Mouse (Mus musculus) hindbrain, embryonic 13.5 days (tissue): ENCODE data around the gene Rad9a. TPM values are rescaled to one million over a fixed set of nuclear protein-coding genes. Genes with fewer than 3 reads are reported as not detected.

Experiments
- ATAC-seq: fragments of 200-750 bp; cut with Nextera tagmentation; 2 replicates; pipeline ENCODE4 v1.8.0; 2017; ENCODE audit warnings: moderate TSS enrichment; ENCODE audit not compliant: low FRiP score
- H3K27ac ChIP-seq: fragments of 300-500 bp; sonication (generic); 2 replicates; pipeline ENCODE4 v1.5.1; 2015; ENCODE audit warnings: inconsistent platforms, mild to moderate bottlenecking, moderate library complexity
- H3K27me3 ChIP-seq: fragments of 300-500 bp; sonication (generic); 2 replicates; pipeline ENCODE4 v1.6.1; 2015; ENCODE audit warnings: mild to moderate bottlenecking, inconsistent platforms
- H3K36me3 ChIP-seq: fragments of 300-500 bp; sonication (generic); 2 replicates; pipeline ENCODE4 v1.6.1; 2015; ENCODE audit warnings: mild to moderate bottlenecking, inconsistent platforms
- H3K4me1 ChIP-seq: fragments of 300-500 bp; sonication (generic); replicated peaks from 2 replicates; pipeline ENCODE4 v1.6.1; 2015; ENCODE audit warnings: inconsistent platforms
- H3K4me2 ChIP-seq: fragments of 300-500 bp; sonication (generic); 2 replicates; pipeline ENCODE4 v1.6.1; 2015; ENCODE audit warnings: inconsistent platforms, mild to moderate bottlenecking, moderate library complexity
- H3K4me3 ChIP-seq: fragments of 300-500 bp; sonication (generic); 2 replicates; pipeline ENCODE4 v1.5.1; 2015; ENCODE audit warnings: mild to moderate bottlenecking, inconsistent platforms
- H3K9ac ChIP-seq: fragments of 300-500 bp; sonication (generic); 2 replicates; pipeline ENCODE4 v1.6.1; 2015; ENCODE audit warnings: mild to moderate bottlenecking, inconsistent platforms
- H3K9me3 ChIP-seq: fragments of 300-500 bp; sonication (generic); 2 replicates; pipeline ENCODE4 v1.6.1; 2016; ENCODE audit warnings: inconsistent platforms
- WGBS: fragments of 180-500 bp; shearing (Covaris S2); methylation state at CpG from one replicate; pipeline ENCODE4 v1.1.7; 2015; 5-methylcytosine and 5-hydroxymethylcytosine counted together
- polyA plus RNA-seq: library from polyadenylated mRNA; unstranded; fragments of >200 nt; fragmentation: Nextera tagmentation; extraction: Ambion mirVana; gene quantifications from 2 replicates; pipeline ENCODE4 v1.2.1, GENCODE M21; 2015

Rad9a gene
- polyA plus RNA-seq, 1 experiment from 2014 or later, result 20.4 TPM

GRCm38 (mm10) chr19:4152445-4153231 lies 48.8 kb downstream of the Rad9a start:
- H3K4me1 ChIP-seq, result peaks cover 28% of the 10 kb centered on the region
- peak overlapping the region; percentile 35 for H3K9ac ChIP-seq
- peaks cover 62% of the 10 kb centered on the region for H3K36me3 ChIP-seq
- no peaks in the 10 kb centered on the region for H3K9me3 ChIP-seq
- WGBS, result 78% methylated on average over 8 of the region's 8 CpGs
- no peaks in the 10 kb centered on the region for H3K27me3 ChIP-seq
- H3K4me2 ChIP-seq, result no peak overlapping the region
- ATAC-seq, result no peak
- H3K4me3 ChIP-seq, result no peak overlapping the region
- H3K27ac ChIP-seq, result no peak overlapping the region; the same call in 1 of the 2 replicates

- Histone ChIP-seq H3K4me1 (peaks cover 32% of the 10 kb centered on the region), H3K36me3 (peaks cover 54% of the 10 kb centered on the region), H3K9ac (no peak overlapping the region), H3K27me3 (no peaks in the 10 kb centered on the region), H3K4me2 (no peak overlapping the region), H3K4me3 (no peak overlapping the region), H3K9me3 (no peaks in the 10 kb centered on the region), H3K27ac (no peak overlapping the region)
- WGBS, result 89% methylated on average over 5 of the region's 5 CpGs
- ATAC-seq, result no peak
These were observed 49.6 kb downstream of the Rad9a start for GRCm38 (mm10) chr19:4151898-4152297.

- no peaks in the 10 kb centered on the region for H3K27me3 ChIP-seq
- no peak overlapping the region for H3K4me3 ChIP-seq
- no peak overlapping the region for H3K4me2 ChIP-seq
- WGBS, result 76% methylated on average over 5 of the region's 5 CpGs
- H3K27ac ChIP-seq, result no peak overlapping the region
- peaks cover 50% of the 10 kb centered on the region for H3K36me3 ChIP-seq
- no peak for ATAC-seq
- no peaks in the 10 kb centered on the region for H3K9me3 ChIP-seq
- no peak overlapping the region for H3K9ac ChIP-seq
- H3K4me1 ChIP-seq, result peaks cover 32% of the 10 kb centered on the region
These were observed 50.0 kb downstream of the Rad9a start for GRCm38 (mm10) chr19:4151488-4151860.

GRCm38 (mm10) chr19:4150567-4151487 lies 50.6 kb downstream of the Rad9a start:
- Histone ChIP-seq H3K36me3 (peaks cover 44% of the 10 kb centered on the region), H3K27me3 (no peaks in the 10 kb centered on the region), H3K4me1 (peaks cover 30% of the 10 kb centered on the region), H3K9me3 (no peaks in the 10 kb centered on the region), H3K4me3 (no peak overlapping the region), H3K9ac (peak overlapping the region; percentile 94; the same call in 1 of the 2 replicates), H3K27ac (no peak overlapping the region), H3K4me2 (no peak overlapping the region)
- ATAC-seq, result no peak
- 89% methylated on average over 22 of the region's 22 CpGs for WGBS

GRCm38 (mm10) chr19:4149764-4150461 lies 51.5 kb downstream of the Rad9a start:
- Histone ChIP-seq H3K4me3 (peak overlapping the region; percentile 85), H3K36me3 (peaks cover 37% of the 10 kb centered on the region), H3K4me2 (peak overlapping the region; percentile 93), H3K27ac (no peak overlapping the region), H3K27me3 (no peaks in the 10 kb centered on the region), H3K9me3 (no peaks in the 10 kb centered on the region), H3K9ac (peak overlapping the region; percentile 94), H3K4me1 (peaks cover 30% of the 10 kb centered on the region)
- no peak for ATAC-seq
- 93% methylated on average over 17 of the region's 17 CpGs for WGBS

- H3K4me2 ChIP-seq, result peak overlapping the region; percentile 93
- WGBS, result 91% methylated on average over 11 of the region's 11 CpGs
- peak overlapping the region; percentile 85 for H3K4me3 ChIP-seq
- ATAC-seq, result no peak
- no peaks in the 10 kb centered on the region for H3K9me3 ChIP-seq
- H3K4me1 ChIP-seq, result peaks cover 30% of the 10 kb centered on the region
- peaks cover 37% of the 10 kb centered on the region for H3K36me3 ChIP-seq
- H3K27me3 ChIP-seq, result no peaks in the 10 kb centered on the region
- H3K9ac ChIP-seq, result peak overlapping the region; percentile 94
- no peak overlapping the region for H3K27ac ChIP-seq
These were observed 52.2 kb downstream of the Rad9a start for GRCm38 (mm10) chr19:4149283-4149682.

- H3K4me2 ChIP-seq, result peak overlapping the region; percentile 93
- H3K27ac ChIP-seq, result peak overlapping the region; percentile 85
- H3K9me3 ChIP-seq, result no peaks in the 10 kb centered on the region
- peak overlapping the region; percentile 94 for H3K9ac ChIP-seq
- no peaks in the 10 kb centered on the region for H3K27me3 ChIP-seq
- H3K36me3 ChIP-seq, result peaks cover 37% of the 10 kb centered on the region
- peak; percentile 37; the same call in 1 of the 2 replicates for ATAC-seq
- peaks cover 30% of the 10 kb centered on the region for H3K4me1 ChIP-seq
- peak overlapping the region; percentile 85 for H3K4me3 ChIP-seq
- WGBS, result 6% methylated on average over 8 of the region's 8 CpGs
These were observed 52.6 kb downstream of the Rad9a start for GRCm38 (mm10) chr19:4148819-4149218.

- ATAC-seq, result peak; percentile 93
- Histone ChIP-seq H3K9me3 (no peaks in the 10 kb centered on the region), H3K4me3 (peak within 1 kb of the TSS; percentile 85), H3K4me1 (peaks cover 30% of the 10 kb centered on the region), H3K27me3 (no peaks in the 10 kb centered on the region), H3K9ac (peak within 1 kb of the TSS; percentile 94), H3K27ac (peak within 1 kb of the TSS; percentile 85), H3K36me3 (peaks cover 34% of the 10 kb centered on the region), H3K4me2 (peak within 1 kb of the TSS; percentile 93)
- WGBS, result 0% methylated on average over 33 of the region's 33 CpGs
These were observed 53.0 kb downstream of the Rad9a start, which contains the start of gene Coro1b for GRCm38 (mm10) chr19:4148491-4148806. Gene Coro1b (plus strand): TSS chr19:4148619.

- peak overlapping the region; percentile 93 for H3K4me2 ChIP-seq
- peaks cover 30% of the 10 kb centered on the region for H3K4me1 ChIP-seq
- peak overlapping the region; percentile 46 for H3K27ac ChIP-seq
- 33% methylated on average over 9 of the region's 9 CpGs for WGBS
- H3K27me3 ChIP-seq, result no peaks in the 10 kb centered on the region
- no peaks in the 10 kb centered on the region for H3K9me3 ChIP-seq
- H3K4me3 ChIP-seq, result peak overlapping the region; percentile 85
- peaks cover 29% of the 10 kb centered on the region for H3K36me3 ChIP-seq
- no peak for ATAC-seq
- peak overlapping the region; percentile 94 for H3K9ac ChIP-seq
These were observed 53.5 kb downstream of the Rad9a start for GRCm38 (mm10) chr19:4147782-4148490.

GRCm38 (mm10) chr19:4147022-4147405 lies 54.4 kb downstream of the Rad9a start:
- Histone ChIP-seq H3K36me3 (peaks cover 21% of the 10 kb centered on the region), H3K4me1 (peaks cover 30% of the 10 kb centered on the region), H3K9ac (no peak overlapping the region), H3K4me2 (no peak overlapping the region), H3K27ac (no peak overlapping the region), H3K27me3 (no peaks in the 10 kb centered on the region), H3K9me3 (no peaks in the 10 kb centered on the region), H3K4me3 (no peak overlapping the region)
- no peak for ATAC-seq
- 40% methylated on average over 3 of the region's 3 CpGs for WGBS

GRCm38 (mm10) chr19:4146366-4147021 lies 55.0 kb downstream of the Rad9a start:
- Histone ChIP-seq H3K9ac (no peak overlapping the region), H3K9me3 (no peaks in the 10 kb centered on the region), H3K4me3 (no peak overlapping the region), H3K27me3 (no peaks in the 10 kb centered on the region), H3K27ac (no peak overlapping the region), H3K36me3 (peaks cover 17% of the 10 kb centered on the region), H3K4me2 (no peak overlapping the region), H3K4me1 (peaks cover 30% of the 10 kb centered on the region)
- no peak for ATAC-seq
- whole genome bisulfite sequencing, result 65% methylated on average over 12 of the region's 12 CpGs
